Mouse (Mus musculus): Measurements from ENCODE around the gene Abcb11. TPM values are rescaled to one million over a fixed set of nuclear protein-coding genes. Genes with fewer than 3 reads are reported as not detected.

Gene Abcb11
- polyA plus RNA-seq (2014; fragmentation: Illumina TruSeq; extraction: RNeasy Lipid Tissue Mini Kit (QIAGEN cat#74804); ENCODE audit: low read depth, low replicate concordance), result 0.07 TPM

GRCm38 (mm10) chr2:69342496-69343221 is at the start of gene Abcb11:
TSS of gene Abcb11 (minus strand) at chr2:69342616.

GRCm38 (mm10) chr2:69380281-69380680 is 37.9 kb upstream of the Abcb11 start, which contains the start of gene Dhrs9:
TSS of gene Dhrs9 (plus strand) at chr2:69380445.

DNA sequence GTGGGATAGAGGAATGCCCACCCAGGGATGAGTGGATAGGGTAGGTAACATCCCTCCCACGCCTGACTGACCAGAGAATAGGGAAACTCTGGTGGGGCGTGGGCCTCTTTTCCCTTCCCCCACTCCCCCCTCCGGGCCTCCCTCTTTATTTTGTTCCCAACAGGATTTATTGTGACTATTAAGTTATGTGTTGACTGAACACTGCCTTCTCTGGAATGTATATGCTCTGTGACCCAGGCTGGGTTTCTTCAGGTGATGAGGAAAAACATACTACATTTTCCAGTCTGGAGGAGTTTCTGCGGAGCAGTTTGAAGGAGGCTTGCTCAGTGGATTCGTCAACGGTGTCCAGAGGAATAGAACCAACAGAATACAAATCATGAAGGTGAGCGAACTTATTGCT is 131.6 kb downstream of the Abcb11 start, which contains the start of gene G6pc2:
G6pc2 (plus strand) TSS at position 301 of the 400 bp plus-strand sequence.

DNA sequence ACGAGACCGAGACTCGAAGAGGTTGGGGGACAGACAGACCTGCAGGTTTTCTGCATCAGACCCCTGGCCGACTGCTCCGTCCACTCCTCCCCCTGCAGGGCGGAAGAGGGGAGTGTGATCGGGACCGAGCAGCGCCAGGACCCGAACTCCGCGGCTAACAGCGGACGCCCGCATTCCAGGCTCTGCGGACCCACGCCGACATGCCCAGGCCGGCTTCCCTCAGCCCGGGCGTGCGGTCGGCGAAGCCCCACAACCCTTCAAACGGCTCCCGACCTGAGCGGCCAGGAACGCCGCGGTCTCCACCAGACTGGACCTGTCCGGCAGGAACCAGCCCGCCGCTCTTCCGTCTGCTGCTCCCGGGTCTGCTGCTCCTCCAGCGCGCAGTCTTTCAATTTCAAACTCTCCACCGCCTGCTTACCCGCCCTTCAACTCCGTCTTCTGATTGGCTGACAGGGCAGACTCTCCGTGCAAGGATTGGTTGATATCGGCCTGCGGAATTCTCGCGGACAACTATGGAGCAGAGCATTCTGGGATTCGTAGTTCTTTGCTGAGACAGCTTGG is 136.5 kb downstream of the Abcb11 start, which contains the start of gene Spc25:
Spc25 (minus strand) TSS at position 404 of the 561 bp plus-strand sequence.

Other genes with a start within 250 kb of the Abcb11 start
- 1.9 TPM for gene Nostrin, start 206.8 kb downstream of the Abcb11 start, polyA plus RNA-seq (2014; fragmentation: Illumina TruSeq; extraction: RNeasy Lipid Tissue Mini Kit (QIAGEN cat#74804); ENCODE audit: low read depth, low replicate concordance)
- gene Spc25, start 136.4 kb downstream of the Abcb11 start, polyA plus RNA-seq (2014; fragmentation: Illumina TruSeq; extraction: RNeasy Lipid Tissue Mini Kit (QIAGEN cat#74804); ENCODE audit: low read depth, low replicate concordance), result 3.1 TPM
- gene G6pc2, start 131.5 kb downstream of the Abcb11 start, polyA plus RNA-seq (2014; fragmentation: Illumina TruSeq; extraction: RNeasy Lipid Tissue Mini Kit (QIAGEN cat#74804); ENCODE audit: low read depth, low replicate concordance), result not detected
- 0.69 TPM for gene Dhrs9, start 37.8 kb upstream of the Abcb11 start, polyA plus RNA-seq (2014; fragmentation: Illumina TruSeq; extraction: RNeasy Lipid Tissue Mini Kit (QIAGEN cat#74804); ENCODE audit: low read depth, low replicate concordance)
- gene Lrp2, start 243.4 kb upstream of the Abcb11 start, polyA plus RNA-seq (2014; fragmentation: Illumina TruSeq; extraction: RNeasy Lipid Tissue Mini Kit (QIAGEN cat#74804); ENCODE audit: low read depth, low replicate concordance), result 13.7 TPM